Mouse (Mus musculus) cerebellum, adult 8-10 months (tissue): Measurements from ENCODE around the gene Astn2.
A peak's percentile ranks its signal among the peaks of the same experiment; 100 is the strongest.

Source experiments
- DNase-seq: peaks from one replicate; pipeline ENCODE4 v3.0.0; 2022

Astn2 gene

GRCm38 (mm10) chr4:66158714-66159113, 245.7 kb downstream of the Astn2 start:
- DNase-seq, result no peak

GRCm38 (mm10) chr4:66157439-66158113, 246.8 kb downstream of the Astn2 start:
- no peak for DNase-seq

GRCm38 (mm10) chr4:66146546-66146945, 257.9 kb downstream of the Astn2 start:
- DNase-seq, result peak; percentile 31

- no peak for DNase-seq
Measured at GRCm38 (mm10) chr4:66126181-66126580, 278.2 kb downstream of the Astn2 start.

- peak; percentile 37 for DNase-seq
Measured at GRCm38 (mm10) chr4:66122766-66123358, 281.5 kb downstream of the Astn2 start.

- peak; percentile 70 for DNase-seq
Measured at GRCm38 (mm10) chr4:66114243-66114642, 290.2 kb downstream of the Astn2 start.

GRCm38 (mm10) chr4:66102037-66102436, 302.4 kb downstream of the Astn2 start:
- DNase-seq, result no peak

- no peak for DNase-seq
Measured at GRCm38 (mm10) chr4:66097629-66098028, 306.8 kb downstream of the Astn2 start.

- no peak for DNase-seq
Measured at GRCm38 (mm10) chr4:66096104-66096503, 308.3 kb downstream of the Astn2 start.

GRCm38 (mm10) chr4:66057161-66057560, 347.2 kb downstream of the Astn2 start:
- DNase-seq, result no peak

- DNase-seq, result peak; percentile 37
Measured at GRCm38 (mm10) chr4:66055690-66056089, 348.7 kb downstream of the Astn2 start.

GRCm38 (mm10) chr4:66043014-66043672, 361.3 kb downstream of the Astn2 start:
- DNase-seq, result no peak

GRCm38 (mm10) chr4:66033826-66034225, 370.6 kb downstream of the Astn2 start:
- DNase-seq, result no peak

GRCm38 (mm10) chr4:66031320-66031870, 373.0 kb downstream of the Astn2 start:
- no peak for DNase-seq

GRCm38 (mm10) chr4:66029901-66030300, 374.5 kb downstream of the Astn2 start:
- no peak for DNase-seq

- no peak for DNase-seq
Measured at GRCm38 (mm10) chr4:66027866-66028265, 376.5 kb downstream of the Astn2 start.

GRCm38 (mm10) chr4:66025393-66026062, 378.9 kb downstream of the Astn2 start:
- DNase-seq, result peak; percentile 43

GRCm38 (mm10) chr4:66002936-66003335, 401.5 kb downstream of the Astn2 start:
- no peak for DNase-seq

- no peak for DNase-seq
Measured at GRCm38 (mm10) chr4:65983643-65984042, 420.8 kb downstream of the Astn2 start.

- DNase-seq, result no peak
Measured at GRCm38 (mm10) chr4:65982882-65983281, 421.5 kb downstream of the Astn2 start.

GRCm38 (mm10) chr4:65976251-65976650, 428.2 kb downstream of the Astn2 start:
- no peak for DNase-seq

- no peak for DNase-seq
Measured at GRCm38 (mm10) chr4:65972395-65972794, 432.0 kb downstream of the Astn2 start.

- peak; percentile 36 for DNase-seq
Measured at GRCm38 (mm10) chr4:65969318-65969717, 435.1 kb downstream of the Astn2 start.
